Mouse (Mus musculus) megakaryocyte progenitor cell, adult 5-6 weeks (primary cell): Measurements from ENCODE around the gene Lgmn. TPM values are rescaled to one million over a fixed set of nuclear protein-coding genes. Genes with fewer than 3 reads are reported as not detected.

Experiments
- ATAC-seq: replicated peaks from 2 replicates; pipeline ENCODE4 v1.8.0; 2016; ENCODE audit warnings: mild to moderate bottlenecking, moderate TSS enrichment, inconsistent platforms; ENCODE audit not compliant: poor library complexity
- total RNA-seq, 2 experiments: library from RNA; stranded (forward) in 1 of 2; stranded (reverse) in 1 of 2; fragments of 157-497, 149-512 nt in 1 of 2; fragments of 200-1000 nt in 1 of 2; gene quantifications; 2 replicates each; pipeline versions ENCODE4 v1.2.3 to v1.2.4; 2015 to 2017

Lgmn gene
- total RNA-seq, 2 experiments from 2014 or later, result 2.2 to 2.9 TPM

- ATAC-seq, result no peak
Measured at GRCm38 (mm10) chr12:102436939-102437526, 2.6 kb downstream of the Lgmn start.

GRCm38 (mm10) chr12:102434107-102434506 lies 5.5 kb downstream of the Lgmn start:
- no peak for ATAC-seq

- ATAC-seq, result no peak
Measured at GRCm38 (mm10) chr12:102432238-102432637, 7.4 kb downstream of the Lgmn start.

- peak; percentile 41 for ATAC-seq
Measured at GRCm38 (mm10) chr12:102430228-102430627, 9.4 kb downstream of the Lgmn start.

- ATAC-seq, result no peak
Measured at GRCm38 (mm10) chr12:102429656-102430055, 10.0 kb downstream of the Lgmn start.

- peak; percentile 98 for ATAC-seq
Measured at GRCm38 (mm10) chr12:102426285-102426684, 13.3 kb downstream of the Lgmn start.

- no peak for ATAC-seq
Measured at GRCm38 (mm10) chr12:102425048-102425578, 14.5 kb downstream of the Lgmn start.

GRCm38 (mm10) chr12:102424456-102424855 lies 15.2 kb downstream of the Lgmn start:
- ATAC-seq, result no peak

GRCm38 (mm10) chr12:102423625-102424024 lies 16.0 kb downstream of the Lgmn start:
- no peak for ATAC-seq

GRCm38 (mm10) chr12:102422623-102423320 lies 16.8 kb downstream of the Lgmn start:
- ATAC-seq, result no peak

GRCm38 (mm10) chr12:102422065-102422464 lies 17.5 kb downstream of the Lgmn start:
- ATAC-seq, result no peak

- ATAC-seq, result peak; percentile 75
Measured at GRCm38 (mm10) chr12:102420168-102420890, 19.3 kb downstream of the Lgmn start.

GRCm38 (mm10) chr12:102419544-102419943 lies 20.1 kb downstream of the Lgmn start:
- ATAC-seq, result peak; percentile 29; the same call in 1 of the 2 replicates

- ATAC-seq, result 0 out of 2 replicates have a peak, but pooled peaks have one; percentile 29
Measured at GRCm38 (mm10) chr12:102417701-102418100, 21.9 kb downstream of the Lgmn start.

- no peak for ATAC-seq
Measured at GRCm38 (mm10) chr12:102416955-102417510, 22.6 kb downstream of the Lgmn start.

GRCm38 (mm10) chr12:102416391-102416837 lies 23.2 kb downstream of the Lgmn start:
- no peak; the same call in 1 of the 2 replicates for ATAC-seq

- no peak for ATAC-seq
Measured at GRCm38 (mm10) chr12:102414686-102415085, 24.9 kb downstream of the Lgmn start.

GRCm38 (mm10) chr12:102413171-102413570 lies 26.4 kb downstream of the Lgmn start:
- ATAC-seq, result no peak

- ATAC-seq, result peak; percentile 57
Measured at GRCm38 (mm10) chr12:102398588-102398987, 41.0 kb downstream of the Lgmn start.

GRCm38 (mm10) chr12:102395998-102396991 lies 43.3 kb downstream of the Lgmn start:
- no peak for ATAC-seq
